Mouse (Mus musculus): ENCODE results near the gene Prima1. TPM values are rescaled to one million over a fixed set of nuclear protein-coding genes. Genes with fewer than 3 reads are reported as not detected.

The Prima1 gene
- polyA plus RNA-seq (2012; rRNA removed) = 3.0 and 5.4 TPM in 2 replicates

DNA sequence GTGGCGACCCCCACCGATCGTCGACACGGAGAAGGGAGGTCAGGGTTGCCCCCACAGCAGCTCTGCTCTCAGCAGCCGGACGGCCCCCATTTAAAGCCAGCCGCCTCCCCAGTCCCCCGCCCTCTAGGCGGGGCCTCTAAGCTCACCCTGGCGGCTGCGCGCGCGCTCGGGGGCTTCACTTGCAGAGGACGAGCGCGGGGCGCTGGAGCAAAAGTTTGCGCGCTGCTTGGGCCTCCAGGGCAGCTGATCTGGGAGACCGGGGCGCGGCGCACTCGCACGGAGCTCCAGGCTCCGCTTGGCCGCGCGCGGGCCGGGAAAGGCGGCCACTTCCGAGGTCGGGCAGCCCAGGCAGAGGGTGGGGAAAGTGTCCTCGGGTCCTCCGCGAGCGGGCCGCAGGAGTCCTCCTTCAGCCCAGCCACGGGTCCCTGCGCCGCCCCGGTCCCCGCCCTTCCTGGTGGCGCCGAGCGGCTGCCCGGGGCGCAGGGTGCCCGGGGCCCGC, at the start of gene Prima1:
Gene Prima1 (minus strand): TSS at position 68 of the 499 bp plus-strand sequence.

Other genes starting within 250 kb of the Prima1 start
- gene Fam181a, start 68.8 kb upstream of the Prima1 start, polyA plus RNA-seq (2012; rRNA removed) = 20.3 and 41.4 TPM in 2 replicates
- 2.2 and 8.5 TPM in 2 replicates for gene Asb2, start 113.9 kb upstream of the Prima1 start, polyA plus RNA-seq (2012; rRNA removed)
- 7.1 and 9.7 TPM in 2 replicates for gene Otub2, start 146.5 kb upstream of the Prima1 start, polyA plus RNA-seq (2012; rRNA removed)
- gene 9330161L09Rik, start 165.7 kb upstream of the Prima1 start, polyA plus RNA-seq (2012; rRNA removed) = 0.94 and 0.96 TPM in 2 replicates
- 64.5 and 84.8 TPM in 2 replicates for gene Ddx24, start 183.7 kb upstream of the Prima1 start, polyA plus RNA-seq (2012; rRNA removed)
- 5.0 and 7.8 TPM in 2 replicates for gene Ifi27, start 192.1 kb upstream of the Prima1 start, polyA plus RNA-seq (2012; rRNA removed)
- 0.52 and 2.0 TPM in 2 replicates for gene Ifi27l2a, start 201.5 kb upstream of the Prima1 start, polyA plus RNA-seq (2012; rRNA removed)
- not detected in 2 replicates for gene Ifi27l2b, start 215.1 kb upstream of the Prima1 start, polyA plus RNA-seq (2012; rRNA removed)